Mouse (Mus musculus) stomach, postnatal 0 days (tissue): ENCODE data around the gene Slmap. TPM values are rescaled to one million over a fixed set of nuclear protein-coding genes. Genes with fewer than 3 reads are reported as not detected.
"Not testable (repeated sequence)": the region's sequence is repeated elsewhere in the genome, so short reads cannot be mapped to it uniquely, and the experiment has no call there.

Source experiments
- ATAC-seq: fragments of 200-750 bp; cut with Nextera tagmentation; 2 replicates; pipeline ENCODE4 v1.8.0; 2017; ENCODE audit not compliant: low FRiP score, low TSS enrichment
- DNase-seq: peaks from one replicate; pipeline ENCODE4 v3.0.0-alpha.2; 2016; ENCODE audit warnings: low spot score
- H3K27ac ChIP-seq: fragments of 300-500 bp; sonication (generic); replicated peaks from 2 replicates; pipeline ENCODE4 v1.5.1; 2014; ENCODE audit warnings: mild to moderate bottlenecking, control low read depth
- H3K27me3 ChIP-seq: fragments of 300-500 bp; sonication (generic); 2 replicates; pipeline ENCODE4 v1.6.1; 2014; ENCODE audit warnings: low read length; ENCODE audit not compliant: control insufficient read depth, insufficient read depth
- H3K36me3 ChIP-seq: fragments of 300-500 bp; sonication (generic); 2 replicates; pipeline ENCODE4 v1.6.1; 2014; ENCODE audit warnings: low read length, mixed read lengths; ENCODE audit not compliant: control insufficient read depth, insufficient read depth
- H3K4me1 ChIP-seq: fragments of 300-500 bp; sonication (generic); replicated peaks from 2 replicates; pipeline ENCODE4 v1.6.1; 2014; ENCODE audit warnings: antibody characterized with exemption; ENCODE audit not compliant: control insufficient read depth, insufficient read depth
- H3K4me2 ChIP-seq: fragments of 300-500 bp; sonication (generic); replicated peaks from 2 replicates; pipeline ENCODE4 v1.6.1; 2014; ENCODE audit warnings: low read depth, mild to moderate bottlenecking, control low read depth, moderate library complexity
- H3K4me3 ChIP-seq: fragments of 300-500 bp; sonication (generic); 2 replicates; pipeline ENCODE4 v1.5.1; 2014; ENCODE audit warnings: low read depth, low read length, control low read depth
- H3K9ac ChIP-seq: fragments of 300-500 bp; sonication (generic); 2 replicates; pipeline ENCODE4 v1.6.1; 2014; ENCODE audit warnings: mild to moderate bottlenecking, low read length, control low read depth, mixed read lengths
- H3K9me3 ChIP-seq: fragments of 300-500 bp; sonication (generic); 2 replicates; pipeline ENCODE4 v1.6.1; 2016; ENCODE audit warnings: low read length; ENCODE audit not compliant: control insufficient read depth
- CTCF ChIP-seq: IDR thresholded peaks from 2 replicates; pipeline ENCODE4 v1.5.1; 2016; ENCODE audit warnings: antibody characterized with exemption, low read depth, mild to moderate bottlenecking, moderate library complexity
- EP300 ChIP-seq: optimal IDR thresholded peaks from 2 replicates; pipeline ENCODE3; 2016; ENCODE audit warnings: antibody characterized with exemption
- WGBS: fragments of 180-500 bp; shearing (Covaris S2); extraction: QIAGEN DNeasy Blood & Tissue Kit; methylation state at CpG from one replicate; pipeline ENCODE4 v1.1.7; 2014; 5-methylcytosine and 5-hydroxymethylcytosine counted together
- polyA plus RNA-seq: library from polyadenylated mRNA; unstranded; fragments of >200 nt; fragmentation: Nextera tagmentation; extraction: Ambion mirVana; gene quantifications from 2 replicates; pipeline ENCODE4 v1.2.1, GENCODE M21; 2015

Gene Slmap
- polyA plus RNA-seq, 1 experiment from 2014 or later = 76.5 TPM

GRCm38 (mm10) chr14:26528296-26528695 is 6.4 kb downstream of the Slmap start:
- H3K27ac ChIP-seq = no peak overlapping the region
- DNase-seq (no peak), ATAC-seq (no peak)
- TF ChIP-seq CTCF = no peak
- TF ChIP-seq EP300 = no peak
- H3K9me3 ChIP-seq = no peaks in the 10 kb centered on the region
- 0 out of 2 replicates have a peak, but pooled peaks cover 2% of the 10 kb centered on the region for H3K4me1 ChIP-seq
- WGBS = 42% methylated on average over 2 of the region's 2 CpGs
- no peaks in the 10 kb centered on the region for H3K36me3 ChIP-seq
- H3K9ac ChIP-seq = no peak overlapping the region
- H3K4me2 ChIP-seq = no peak overlapping the region
- H3K4me3 ChIP-seq = no peak overlapping the region
- H3K27me3 ChIP-seq = no peaks in the 10 kb centered on the region

- Histone ChIP-seq H3K36me3 (no peaks in the 10 kb centered on the region), H3K27me3 (no peaks in the 10 kb centered on the region), H3K9ac (no peak overlapping the region), H3K27ac (no peak overlapping the region), H3K4me1 (peaks cover 7% of the 10 kb centered on the region; the same call in 1 of the 2 replicates), H3K4me2 (no peak overlapping the region), H3K9me3 (no peaks in the 10 kb centered on the region), H3K4me3 (no peak overlapping the region)
- no peak for TF ChIP-seq CTCF
- TF ChIP-seq EP300 = no peak
- DNase-seq (no peak), ATAC-seq (no peak)
- WGBS = 26% methylated on average over 3 of the region's 3 CpGs
These were observed 8.8 kb downstream of the Slmap start for GRCm38 (mm10) chr14:26525955-26526354.

- ATAC-seq (no peak), DNase-seq (no peak)
- 69% methylated on average over 2 of the region's 2 CpGs for WGBS
- no peak overlapping the region for H3K4me3 ChIP-seq
- TF ChIP-seq CTCF (no peak), EP300 (no peak)
- H3K4me1 ChIP-seq = peaks cover 5% of the 10 kb centered on the region; the same call in 1 of the 2 replicates
- H3K9me3 ChIP-seq = no peaks in the 10 kb centered on the region
- H3K27ac ChIP-seq = no peak overlapping the region
- H3K36me3 ChIP-seq = no peaks in the 10 kb centered on the region
- H3K27me3 ChIP-seq = no peaks in the 10 kb centered on the region
- H3K4me2 ChIP-seq = no peak overlapping the region
- H3K9ac ChIP-seq = no peak overlapping the region
These were observed 11.6 kb downstream of the Slmap start for GRCm38 (mm10) chr14:26523082-26523481.

GRCm38 (mm10) chr14:26519831-26520230 is 14.9 kb downstream of the Slmap start:
- DNase-seq = no peak
- H3K4me2 ChIP-seq = no peak overlapping the region
- no peak for ATAC-seq
- TF ChIP-seq EP300 (no peak), CTCF (no peak)
- no peak overlapping the region for H3K4me3 ChIP-seq
- no peak overlapping the region for H3K9ac ChIP-seq
- H3K27me3 ChIP-seq = no peaks in the 10 kb centered on the region
- peaks cover 5% of the 10 kb centered on the region; the same call in 1 of the 2 replicates for H3K4me1 ChIP-seq
- H3K36me3 ChIP-seq = no peaks in the 10 kb centered on the region
- WGBS = 82% methylated on average over 4 of the region's 4 CpGs
- no peaks in the 10 kb centered on the region for H3K9me3 ChIP-seq
- H3K27ac ChIP-seq = no peak overlapping the region

- no peaks in the 10 kb centered on the region for H3K27me3 ChIP-seq
- ATAC-seq = no peak
- no peaks in the 10 kb centered on the region for H3K9me3 ChIP-seq
- 75% methylated on average over 4 of the region's 4 CpGs for WGBS
- no peak for DNase-seq
- TF ChIP-seq CTCF = no peak
- TF ChIP-seq EP300 = no peak
- no peak overlapping the region for H3K27ac ChIP-seq
- H3K4me2 ChIP-seq = no peak overlapping the region
- H3K4me1 ChIP-seq = peaks cover 2% of the 10 kb centered on the region; the same call in 1 of the 2 replicates
- H3K9ac ChIP-seq = no peak overlapping the region
- H3K36me3 ChIP-seq = no peaks in the 10 kb centered on the region
- H3K4me3 ChIP-seq = no peak overlapping the region
These were observed 16.9 kb downstream of the Slmap start for GRCm38 (mm10) chr14:26517843-26518242.

GRCm38 (mm10) chr14:26516232-26516631 is 18.5 kb downstream of the Slmap start:
- not testable (repeated sequence) for H3K4me2 ChIP-seq, ATAC-seq, H3K27ac ChIP-seq

More at GRCm38 (mm10) chr14:26516232-26516631, 18.5 kb downstream of the Slmap start:
- H3K27me3 ChIP-seq, H3K9me3 ChIP-seq, H3K36me3 ChIP-seq, H3K4me3 ChIP-seq, H3K4me1 ChIP-seq, H3K9ac ChIP-seq, DNase-seq: not testable (repeated sequence)
- 72% methylated on average over 2 of the region's 2 CpGs for WGBS
